Mouse (Mus musculus): ENCODE data around the gene Agap3. TPM values are rescaled to one million over a fixed set of nuclear protein-coding genes. Genes with fewer than 3 reads are reported as not detected.
A peak's percentile ranks its signal among the peaks of the same experiment; 100 is the strongest.

Agap3 gene
- polyA plus RNA-seq, 1 experiment from 2014 or later, result 21.0 TPM

DNA sequence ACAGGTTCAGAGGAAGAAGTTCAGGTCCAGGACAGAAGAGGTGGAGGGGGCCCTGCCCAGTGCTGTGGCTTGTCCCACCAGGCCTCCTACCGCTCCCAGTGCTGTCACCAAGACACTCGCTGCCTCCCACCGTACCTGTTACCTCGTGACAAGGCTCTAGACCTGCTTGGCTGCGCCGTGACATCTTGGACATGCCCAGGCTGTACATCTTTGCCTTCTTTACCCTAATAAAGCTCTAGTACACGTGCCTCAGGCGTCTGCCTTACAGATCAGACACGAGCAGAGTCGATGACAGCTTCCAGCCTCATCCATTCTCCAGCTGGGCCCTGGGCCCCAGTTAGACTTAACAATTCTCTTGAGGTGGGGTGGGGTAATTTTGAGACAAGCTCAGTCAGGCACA lies 34.4 kb upstream of the Agap3 start:
- no peak overlapping the region for H3K9ac ChIP-seq (replicated peaks; ENCODE audit: low read length)
- no peaks in the 10 kb centered on the region for H3K9me3 ChIP-seq (ENCODE audit: low read length)
- 89% methylated on average over 10 of the region's 10 CpGs for WGBS
- H3K36me3 ChIP-seq (ENCODE audit: insufficient read depth, low read length), result peaks cover 11% of the 10 kb centered on the region
- ATAC-seq (ENCODE audit: low FRiP score, low TSS enrichment), result no peak
- H3K4me1 ChIP-seq (ENCODE audit: insufficient read depth, low read length), result peaks cover 25% of the 10 kb centered on the region
- no peak overlapping the region for H3K4me2 ChIP-seq (replicated peaks; ENCODE audit: low read depth, low read length)
- no peak overlapping the region for H3K4me3 ChIP-seq (ENCODE audit: low read length)
- H3K27me3 ChIP-seq (ENCODE audit: insufficient read depth, low read length), result no peaks in the 10 kb centered on the region
- H3K27ac ChIP-seq (ENCODE audit: low read length), result no peak overlapping the region

DNA sequence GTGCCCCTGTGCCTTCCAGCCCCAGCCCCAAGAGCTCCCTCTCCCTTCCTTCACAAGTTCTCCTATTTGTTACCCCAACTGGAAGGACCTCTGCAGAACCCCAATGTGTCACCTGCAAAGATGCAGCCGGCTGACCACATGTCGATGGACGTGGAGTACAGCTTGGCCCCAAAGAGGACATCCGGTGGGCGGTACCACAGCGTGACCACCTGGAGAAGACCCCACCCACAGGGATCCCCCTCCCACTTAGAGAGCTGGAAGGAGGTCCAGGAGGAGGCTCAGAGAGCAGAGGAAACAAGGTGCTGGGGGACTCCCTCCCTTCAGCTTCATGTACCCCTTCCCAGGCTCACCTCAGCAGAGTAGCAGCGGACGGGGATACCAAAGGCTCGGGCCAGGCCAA lies 31.6 kb upstream of the Agap3 start:
- 87% methylated on average over 9 of the region's 9 CpGs for WGBS
- no peaks in the 10 kb centered on the region for H3K9me3 ChIP-seq (ENCODE audit: low read length)
- H3K9ac ChIP-seq (replicated peaks; ENCODE audit: low read length), result no peak overlapping the region
- H3K4me3 ChIP-seq (ENCODE audit: low read length), result no peak overlapping the region
- no peak overlapping the region for H3K27ac ChIP-seq (ENCODE audit: low read length)
- no peak for ATAC-seq (ENCODE audit: low FRiP score, low TSS enrichment)
- H3K36me3 ChIP-seq (ENCODE audit: insufficient read depth, low read length), result peaks cover 11% of the 10 kb centered on the region
- H3K4me2 ChIP-seq (replicated peaks; ENCODE audit: low read depth, low read length), result no peak overlapping the region
- H3K4me1 ChIP-seq (ENCODE audit: insufficient read depth, low read length), result peaks cover 25% of the 10 kb centered on the region
- H3K27me3 ChIP-seq (ENCODE audit: insufficient read depth, low read length), result no peaks in the 10 kb centered on the region

DNA sequence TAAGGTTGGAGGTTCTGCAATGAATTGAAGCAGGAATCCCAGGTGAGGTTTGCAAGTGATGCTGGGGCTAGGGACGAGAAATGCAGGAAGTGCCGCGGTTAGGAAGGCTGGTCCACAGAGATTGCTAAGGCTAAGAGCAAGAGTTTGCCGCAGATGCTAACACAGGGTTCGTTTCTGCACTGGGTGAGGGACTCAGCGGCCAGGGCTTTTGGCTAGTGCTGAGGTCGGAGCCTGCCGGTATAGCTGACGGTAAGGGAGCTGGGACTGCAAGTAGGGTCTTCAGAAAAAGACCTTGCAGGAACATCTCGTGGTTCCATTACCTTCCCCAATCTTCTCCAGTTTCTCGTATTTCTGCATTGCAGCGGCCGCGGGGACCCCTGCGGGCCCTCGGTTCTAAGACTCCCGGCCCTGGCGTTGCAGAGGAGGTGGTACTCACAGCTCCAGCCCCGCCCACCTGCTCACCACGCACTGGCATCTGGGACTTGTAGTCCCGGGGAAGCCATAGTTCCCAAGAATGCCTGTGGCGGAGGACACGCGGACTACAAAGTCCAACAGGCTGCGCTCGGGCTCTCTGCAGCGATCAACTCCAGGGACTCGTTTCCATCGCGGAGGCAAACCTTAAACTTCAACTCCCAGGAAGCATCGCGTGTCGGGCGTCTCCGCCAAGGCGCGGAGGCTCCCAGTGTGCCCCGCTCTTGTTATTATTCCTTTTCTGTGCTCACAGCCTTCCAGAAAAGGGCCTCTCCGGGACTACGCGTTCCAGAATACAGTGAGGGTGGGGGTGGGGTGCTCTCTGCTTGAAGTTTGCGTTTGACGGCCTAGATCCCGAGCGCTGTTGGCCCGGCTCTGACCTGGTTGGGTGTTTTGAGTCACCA lies 28.6 kb upstream of the Agap3 start, which contains the start of the genes Cdk5 and Slc4a2:
Gene Cdk5 (minus strand): TSS at position 402 of the 875 bp plus-strand sequence.
Gene Slc4a2 (plus strand): TSS at position 709 of the 875 bp plus-strand sequence.
- Histone ChIP-seq H3K4me2 (replicated peaks; ENCODE audit: low read depth, low read length) (peak within 1 kb of the TSS; percentile 81), H3K4me1 (ENCODE audit: insufficient read depth, low read length) (peaks cover 43% of the 10 kb centered on the region), H3K27ac (ENCODE audit: low read length) (peak within 1 kb of the TSS; percentile 95), H3K4me3 (ENCODE audit: low read length) (peak within 1 kb of the TSS; percentile 70), H3K36me3 (ENCODE audit: insufficient read depth, low read length) (peaks cover 11% of the 10 kb centered on the region), H3K9me3 (ENCODE audit: low read length) (no peaks in the 10 kb centered on the region), H3K9ac (replicated peaks; ENCODE audit: low read length) (peak within 1 kb of the TSS; percentile 74), H3K27me3 (ENCODE audit: insufficient read depth, low read length) (no peaks in the 10 kb centered on the region)
- ATAC-seq (ENCODE audit: low FRiP score, low TSS enrichment), result peak; percentile 93
- WGBS, result under 1% methylated on average over 46 of the region's 46 CpGs

DNA sequence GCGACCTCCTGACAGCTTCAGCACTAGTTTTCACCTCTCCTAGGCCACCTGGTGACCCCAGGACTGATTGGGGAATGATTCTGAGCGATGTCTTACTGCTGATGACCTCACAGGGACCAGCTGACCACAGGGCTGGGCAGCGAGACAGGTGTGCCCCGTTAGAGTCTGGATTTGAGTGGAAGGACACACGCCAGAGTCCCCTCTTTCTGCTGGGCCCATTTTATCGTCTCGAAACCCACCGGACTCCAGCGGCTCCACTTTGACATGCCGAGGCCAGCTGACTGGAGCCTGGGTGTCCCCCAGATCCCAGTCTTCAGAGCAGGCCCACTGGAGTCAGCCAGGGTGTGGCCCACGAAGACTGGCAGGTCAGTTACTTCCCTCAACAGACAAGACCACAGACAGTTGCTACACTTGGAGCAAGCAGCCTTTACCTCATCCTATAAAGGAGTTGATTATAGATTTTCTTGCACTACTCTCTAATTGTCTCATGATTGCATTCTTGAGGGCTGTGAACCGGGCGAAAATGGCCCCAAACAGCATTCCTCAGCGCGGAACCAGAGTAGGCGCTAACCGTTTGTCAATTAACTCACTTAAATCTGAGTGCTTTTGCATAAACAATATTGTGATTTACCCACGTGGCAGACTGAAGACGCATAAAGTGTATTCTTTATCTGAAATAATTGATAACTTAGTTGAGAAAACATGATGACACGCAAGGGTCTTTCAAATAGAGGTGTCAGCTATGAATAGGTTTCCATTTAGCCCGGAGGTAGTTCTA lies 27.8 kb upstream of the Agap3 start:
- 10% methylated on average over 21 of the region's 21 CpGs for WGBS
- H3K4me1 ChIP-seq (ENCODE audit: insufficient read depth, low read length), result peaks cover 51% of the 10 kb centered on the region
- peak overlapping the region; percentile 74 for H3K9ac ChIP-seq (replicated peaks; ENCODE audit: low read length)
- H3K36me3 ChIP-seq (ENCODE audit: insufficient read depth, low read length), result peaks cover 8% of the 10 kb centered on the region
- peak overlapping the region; percentile 95 for H3K27ac ChIP-seq (ENCODE audit: low read length)
- peak overlapping the region; percentile 81 for H3K4me2 ChIP-seq (replicated peaks; ENCODE audit: low read depth, low read length)
- H3K4me3 ChIP-seq (ENCODE audit: low read length), result peak overlapping the region; percentile 70
- no peaks in the 10 kb centered on the region for H3K27me3 ChIP-seq (ENCODE audit: insufficient read depth, low read length)
- peak; percentile 4 for ATAC-seq (ENCODE audit: low FRiP score, low TSS enrichment)
- H3K9me3 ChIP-seq (ENCODE audit: low read length), result no peaks in the 10 kb centered on the region

DNA sequence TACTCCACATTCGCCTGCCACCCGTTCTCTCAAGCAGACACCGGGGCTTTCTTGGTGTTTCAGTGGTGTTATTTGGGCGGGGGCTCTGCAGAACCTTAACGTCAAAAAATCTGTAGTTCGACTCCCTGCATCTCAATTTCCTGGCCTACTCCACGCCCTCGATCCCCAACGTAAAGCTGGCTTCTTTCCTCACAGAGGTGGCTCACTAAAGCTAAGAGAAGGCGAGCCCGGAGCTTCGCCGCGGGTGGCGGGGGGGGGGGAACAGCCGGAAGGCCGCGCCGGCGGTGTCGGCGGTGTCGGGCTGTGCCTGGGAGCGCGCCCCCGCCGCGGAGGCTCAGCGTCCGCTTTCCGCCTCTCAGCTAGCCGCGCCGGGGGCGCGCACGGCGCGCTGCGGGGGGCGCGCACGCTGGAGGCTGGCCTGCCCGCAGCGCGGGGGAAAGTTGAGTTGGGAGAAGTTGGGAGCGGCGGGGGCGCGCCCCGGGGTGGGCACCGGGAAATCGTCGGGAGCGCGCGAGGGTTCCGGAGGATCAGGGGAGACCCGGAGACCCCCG lies 27.0 kb upstream of the Agap3 start:
- H3K36me3 ChIP-seq (ENCODE audit: insufficient read depth, low read length), result peaks cover 10% of the 10 kb centered on the region
- 1% methylated on average over 49 of the region's 60 CpGs for WGBS

DNA sequence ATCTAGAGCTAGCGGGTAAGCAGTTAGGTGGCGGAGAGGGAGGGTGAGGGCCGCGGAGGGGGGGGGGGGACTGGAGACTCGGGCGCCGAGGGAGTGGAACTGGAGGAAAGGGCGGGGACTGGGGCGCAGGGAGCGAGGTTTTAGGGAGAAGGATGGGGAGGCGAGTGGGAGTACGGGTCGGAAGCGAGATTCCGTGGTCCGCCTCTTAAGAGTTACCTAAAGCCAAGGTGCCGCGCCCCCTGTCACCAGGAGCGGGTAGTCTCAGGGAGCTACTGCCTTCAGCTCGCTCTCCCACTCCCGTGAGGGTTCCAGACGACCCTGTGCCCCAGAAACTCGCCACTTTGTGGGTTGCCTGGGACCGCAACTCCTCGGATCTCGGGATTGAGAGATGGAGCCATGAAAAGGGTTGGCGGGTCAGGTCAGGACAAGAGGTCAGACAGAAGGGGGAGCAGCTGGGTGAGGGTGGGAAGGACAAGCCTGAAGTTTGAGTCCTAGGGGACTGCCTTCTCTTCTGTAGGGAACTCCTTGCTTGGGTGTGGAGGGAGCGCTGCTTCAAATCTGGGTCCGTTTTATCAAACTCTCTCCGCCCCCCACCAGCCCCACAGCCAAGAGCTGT lies 26.4 kb upstream of the Agap3 start:
- Histone ChIP-seq H3K9me3 (ENCODE audit: low read length) (no peaks in the 10 kb centered on the region), H3K4me2 (replicated peaks; ENCODE audit: low read depth, low read length) (peak overlapping the region; percentile 81), H3K36me3 (ENCODE audit: insufficient read depth, low read length) (peaks cover 14% of the 10 kb centered on the region), H3K4me1 (ENCODE audit: insufficient read depth, low read length) (peaks cover 52% of the 10 kb centered on the region), H3K27ac (ENCODE audit: low read length) (peak overlapping the region; percentile 95), H3K4me3 (ENCODE audit: low read length) (peak overlapping the region; percentile 70), H3K27me3 (ENCODE audit: insufficient read depth, low read length) (no peaks in the 10 kb centered on the region), H3K9ac (replicated peaks; ENCODE audit: low read length) (peak overlapping the region; percentile 74)
- WGBS, result 0% methylated on average over 24 of the region's 30 CpGs
- ATAC-seq (ENCODE audit: low FRiP score, low TSS enrichment), result 0 out of 2 replicates have a peak, but pooled peaks have one; percentile 1

More for the DNA sequence above, 27.0 kb upstream of the Agap3 start:
- Histone ChIP-seq H3K27ac (ENCODE audit: low read length) (peak overlapping the region; percentile 95), H3K9ac (replicated peaks; ENCODE audit: low read length) (peak overlapping the region; percentile 74), H3K4me2 (replicated peaks; ENCODE audit: low read depth, low read length) (peak overlapping the region; percentile 81), H3K4me3 (ENCODE audit: low read length) (peak overlapping the region; percentile 70), H3K27me3 (ENCODE audit: insufficient read depth, low read length) (no peaks in the 10 kb centered on the region), H3K9me3 (ENCODE audit: low read length) (no peaks in the 10 kb centered on the region), H3K4me1 (ENCODE audit: insufficient read depth, low read length) (peaks cover 52% of the 10 kb centered on the region)
- ATAC-seq (ENCODE audit: low FRiP score, low TSS enrichment), result no peak

DNA sequence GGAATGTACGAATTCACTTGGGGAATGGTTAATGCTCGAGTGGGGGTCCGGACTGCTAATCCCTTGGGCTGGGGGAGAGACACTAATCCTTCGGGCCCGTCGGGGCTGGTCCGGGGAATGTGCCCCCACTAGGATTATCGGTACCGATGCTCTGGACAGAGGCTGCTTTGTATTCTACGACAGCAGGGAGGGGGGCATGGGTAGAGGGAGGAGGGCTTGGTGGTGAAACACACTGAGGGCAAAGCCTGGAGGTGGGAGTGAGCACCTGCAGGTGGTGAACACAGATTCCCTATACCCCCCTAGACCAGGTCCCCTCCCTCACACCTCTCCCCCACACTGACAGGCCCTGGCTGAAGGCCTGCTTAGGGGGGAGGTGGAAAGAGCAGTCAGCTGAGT lies 25.9 kb upstream of the Agap3 start:
- no peak overlapping the region for H3K27ac ChIP-seq (ENCODE audit: low read length)
- peak overlapping the region; percentile 70 for H3K4me3 ChIP-seq (ENCODE audit: low read length)
- peak overlapping the region; percentile 74 for H3K9ac ChIP-seq (replicated peaks; ENCODE audit: low read length)
- H3K4me2 ChIP-seq (replicated peaks; ENCODE audit: low read depth, low read length), result peak overlapping the region; percentile 81
- WGBS, result 2% methylated on average over 10 of the region's 10 CpGs
- H3K9me3 ChIP-seq (ENCODE audit: low read length), result no peaks in the 10 kb centered on the region
- peaks cover 18% of the 10 kb centered on the region for H3K36me3 ChIP-seq (ENCODE audit: insufficient read depth, low read length)
- no peaks in the 10 kb centered on the region for H3K27me3 ChIP-seq (ENCODE audit: insufficient read depth, low read length)
- no peak for ATAC-seq (ENCODE audit: low FRiP score, low TSS enrichment)
- peaks cover 52% of the 10 kb centered on the region for H3K4me1 ChIP-seq (ENCODE audit: insufficient read depth, low read length)

DNA sequence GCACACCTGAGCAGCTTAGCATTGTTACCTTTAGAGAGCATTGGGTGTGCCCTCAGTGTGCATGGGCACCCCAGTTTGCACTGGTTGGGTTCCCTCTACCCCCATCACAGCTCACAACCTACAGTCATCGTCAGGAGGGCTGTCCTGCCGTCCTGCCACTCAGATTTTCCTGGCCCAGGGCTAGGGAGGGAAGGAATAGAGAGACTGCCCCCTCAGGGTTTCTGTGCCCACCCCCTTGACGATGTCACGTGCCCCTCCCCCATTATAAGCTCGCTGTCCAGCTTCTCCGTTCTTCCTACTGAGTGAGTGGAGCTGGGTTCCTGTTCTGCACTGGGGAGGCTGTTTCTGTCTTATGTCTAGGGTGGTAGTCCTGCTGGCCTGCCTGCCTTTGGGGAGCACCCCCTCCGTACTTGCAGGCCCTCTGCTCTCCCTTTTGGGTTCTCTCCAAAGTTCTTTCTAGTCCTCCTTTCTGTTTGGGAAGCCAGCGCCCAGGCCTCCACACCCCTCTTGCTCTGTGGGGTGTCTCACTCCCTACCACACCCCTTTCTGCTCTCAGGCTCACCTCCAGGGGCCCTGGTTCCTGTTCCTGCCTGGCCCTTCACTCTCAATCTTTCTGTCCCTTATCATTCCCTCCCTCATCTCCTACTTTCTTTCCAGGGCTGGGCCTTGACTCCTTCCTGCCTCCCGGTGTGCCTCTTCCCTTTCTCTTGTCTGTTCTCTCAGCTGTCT lies 25.3 kb upstream of the Agap3 start:
- H3K9ac ChIP-seq (replicated peaks; ENCODE audit: low read length), result peak overlapping the region; percentile 74
- peak overlapping the region; percentile 81 for H3K4me2 ChIP-seq (replicated peaks; ENCODE audit: low read depth, low read length)
- ATAC-seq (ENCODE audit: low FRiP score, low TSS enrichment), result no peak
- peak overlapping the region; percentile 70 for H3K4me3 ChIP-seq (ENCODE audit: low read length)
- H3K27ac ChIP-seq (ENCODE audit: low read length), result peak overlapping the region; percentile 70; the same call in 1 of the 2 replicates
- no peaks in the 10 kb centered on the region for H3K9me3 ChIP-seq (ENCODE audit: low read length)
- peaks cover 25% of the 10 kb centered on the region for H3K36me3 ChIP-seq (ENCODE audit: insufficient read depth, low read length)
- H3K27me3 ChIP-seq (ENCODE audit: insufficient read depth, low read length), result no peaks in the 10 kb centered on the region
- WGBS, result 19% methylated on average over 9 of the region's 9 CpGs
- peaks cover 52% of the 10 kb centered on the region for H3K4me1 ChIP-seq (ENCODE audit: insufficient read depth, low read length)

DNA sequence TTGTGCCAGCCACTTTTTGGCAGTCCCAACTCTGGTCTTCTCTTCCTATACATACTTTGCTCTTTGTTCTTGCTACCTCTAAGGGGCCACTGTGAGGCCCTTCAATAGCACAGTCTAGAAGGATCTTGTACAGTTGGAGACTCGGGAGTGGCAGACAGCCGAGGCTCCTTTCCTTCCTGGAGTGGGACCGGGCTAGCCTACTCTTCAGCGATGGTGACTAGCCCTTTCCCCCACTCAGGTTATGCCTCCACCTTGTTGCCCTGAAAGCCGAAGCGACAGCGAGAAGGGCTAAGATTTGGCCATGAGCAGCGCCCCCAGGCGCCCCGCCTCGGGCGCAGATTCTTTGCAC lies 24.7 kb upstream of the Agap3 start:
- H3K4me1 ChIP-seq (ENCODE audit: insufficient read depth, low read length), result peaks cover 52% of the 10 kb centered on the region

More for the DNA sequence above, 24.7 kb upstream of the Agap3 start:
- Histone ChIP-seq H3K4me3 (ENCODE audit: low read length) (peak overlapping the region; percentile 70; the same call in 1 of the 2 replicates), H3K9ac (replicated peaks; ENCODE audit: low read length) (peak overlapping the region; percentile 48), H3K9me3 (ENCODE audit: low read length) (no peaks in the 10 kb centered on the region), H3K4me2 (replicated peaks; ENCODE audit: low read depth, low read length) (peak overlapping the region; percentile 81), H3K27me3 (ENCODE audit: insufficient read depth, low read length) (no peaks in the 10 kb centered on the region), H3K36me3 (ENCODE audit: insufficient read depth, low read length) (peaks cover 31% of the 10 kb centered on the region), H3K27ac (ENCODE audit: low read length) (peak overlapping the region; percentile 70)
- 21% methylated on average over 12 of the region's 12 CpGs for WGBS
- no peak for ATAC-seq (ENCODE audit: low FRiP score, low TSS enrichment)

All from kidney, embryonic 16.5 days (tissue).